In the genomic region with DNA sequence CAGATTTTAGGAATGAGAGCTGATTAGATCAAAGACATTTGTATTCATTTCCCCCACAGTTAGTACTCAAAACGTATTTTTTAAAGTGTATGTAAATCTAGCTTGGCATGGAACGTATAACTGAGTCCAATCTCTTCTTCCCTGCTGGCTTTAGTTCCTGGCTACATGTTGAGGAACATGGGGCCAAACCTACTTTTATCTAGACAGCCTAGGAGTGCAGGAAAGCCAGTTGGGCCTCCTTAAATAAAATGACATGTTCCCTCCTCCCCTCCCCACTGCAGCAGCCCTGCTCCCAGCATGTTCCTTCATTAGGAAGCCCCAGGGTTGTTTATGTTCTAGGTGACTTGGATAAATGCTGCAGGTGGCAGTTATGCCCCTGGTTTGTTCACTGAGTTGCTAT, we compare ENCODE assay signal across 27 mouse cellular contexts.
A peak's percentile ranks its signal among the peaks of the same experiment; 100 is the strongest.
DNase-seq lines count a peak whose midpoint lies in the region; ATAC-seq and TF ChIP-seq lines count a peak whose summit lies in the region.
"Had no signal": no experiment of that assay in that cellular context is flagged by ENCODE, and none has a peak within 500 bp of the region (broad histone marks: within the 10 kb centered on the region; RNA-seq: fewer than 3 reads in every experiment).

No protein-coding gene starts in this region.

- peak; percentile 22 for DNase-seq in cerebellum, adult 9-11 months
- no peak for DNase-seq in cerebellum, adult 18-20 months
- no peak for DNase-seq in hindbrain, postnatal 0 days (ENCODE audit: low spot score)
- no peak for DNase-seq in gastrocnemius, adult 2 months
- DNase-seq: adrenal gland, postnatal 36 days; gastrocnemius, postnatal 10 days; heart, postnatal 10 days; kidney, adult 9 months; kidney, postnatal 14 days; layer of hippocampus, postnatal 36 days; lung, adult 18-20 months; lung, postnatal 10 days; thymus, adult 2 months; thymus, postnatal 4 days had no signal

- no peak overlapping the region for H3K9ac ChIP-seq in hindbrain, postnatal 0 days (replicated peaks; ENCODE audit: low read length)
- no peak overlapping the region for H3K9ac ChIP-seq in hindbrain, embryonic 16.5 days (ENCODE audit: low read depth, low read length)
- no peak overlapping the region for H3K9ac ChIP-seq in midbrain, embryonic 16.5 days (ENCODE audit: low read depth, low read length)
- H3K9ac ChIP-seq: embryonic facial prominence, embryonic 12.5 days; forebrain, embryonic 12.5 days; heart, embryonic 12.5 days; hindbrain, embryonic 15.5 days; limb, embryonic 13.5 days; liver, embryonic 12.5 days; midbrain, embryonic 12.5 days had no signal

- peaks cover 9% of the 10 kb centered on the region; the same call in 1 of the 2 replicates for H3K4me1 ChIP-seq in hindbrain, postnatal 0 days (ENCODE audit: insufficient read depth, low read length)
- peaks cover 3% of the 10 kb centered on the region for H3K4me1 ChIP-seq in hindbrain, embryonic 16.5 days (ENCODE audit: control insufficient read depth, insufficient read depth, low read depth, low read length)
- peaks cover 20% of the 10 kb centered on the region for H3K4me1 ChIP-seq in cortical plate, adult 2 months (ENCODE audit: control insufficient read depth, insufficient read depth, low read length)
- H3K4me1 ChIP-seq in midbrain, embryonic 16.5 days (ENCODE audit: control insufficient read depth, insufficient read depth, low read length): peaks cover 19% of the 10 kb centered on the region
- H3K4me1 ChIP-seq: embryonic facial prominence, embryonic 12.5 days; forebrain, embryonic 12.5 days; heart, embryonic 12.5 days; limb, embryonic 13.5 days; liver, embryonic 12.5 days; midbrain, embryonic 12.5 days had no signal

- H3K4me3 ChIP-seq in hindbrain, postnatal 0 days (ENCODE audit: low read length): no peak overlapping the region
- H3K4me3 ChIP-seq in hindbrain, embryonic 16.5 days (ENCODE audit: low read length): no peak overlapping the region
- no peak overlapping the region for H3K4me3 ChIP-seq in cortical plate, adult 2 months (ENCODE audit: insufficient read depth, low read length)
- no peak overlapping the region for H3K4me3 ChIP-seq in midbrain, embryonic 16.5 days (ENCODE audit: low read depth, low read length)
- H3K4me3 ChIP-seq in gastrocnemius, adult 2 months: no peak overlapping the region
- H3K4me3 ChIP-seq: embryonic facial prominence, embryonic 12.5 days; forebrain, embryonic 12.5 days; heart, embryonic 12.5 days; hindbrain, embryonic 15.5 days; limb, embryonic 13.5 days; liver, embryonic 12.5 days; midbrain, embryonic 12.5 days had no signal

- no peak for TF ChIP-seq POLR2A in cortical plate, adult 2 months (IDR thresholded peaks at IDR 0.05; ENCODE audit: extremely low read depth, insufficient read depth, low read length)

- intact Hi-C loops in gastrocnemius, adult 2 months (cut with DNase I): no loop called here

- no peaks in the 10 kb centered on the region for H3K9me3 ChIP-seq in hindbrain, postnatal 0 days (ENCODE audit: low read length)
- H3K9me3 ChIP-seq in hindbrain, embryonic 16.5 days (ENCODE audit: control insufficient read depth, low read length): no peaks in the 10 kb centered on the region
- no peaks in the 10 kb centered on the region; the same call in 1 of the 2 replicates for H3K9me3 ChIP-seq in midbrain, embryonic 16.5 days (replicated peaks; ENCODE audit: control insufficient read depth, low read length, poor library complexity, severe bottlenecking)
- H3K9me3 ChIP-seq: embryonic facial prominence, embryonic 12.5 days; forebrain, embryonic 12.5 days; heart, embryonic 12.5 days; hindbrain, embryonic 15.5 days; limb, embryonic 13.5 days; midbrain, embryonic 12.5 days had no signal

- no peak for TF ChIP-seq CTCF in hindbrain, postnatal 0 days (IDR thresholded peaks at IDR 0.05; ENCODE audit: low read depth)
- no peak for TF ChIP-seq CTCF in cortical plate, adult 2 months (IDR thresholded peaks at IDR 0.05; ENCODE audit: extremely low read depth, insufficient read depth, low read length)
- no peak for TF ChIP-seq CTCF in gastrocnemius, adult 2 months (IDR thresholded peaks at IDR 0.05)

- ATAC-seq in hindbrain, postnatal 0 days: 0 out of 2 replicates have a peak, but pooled peaks have one; percentile 38
- no peak for ATAC-seq in hindbrain, embryonic 16.5 days
- no peak for ATAC-seq in midbrain, embryonic 16.5 days
- ATAC-seq: intestine, embryonic 16.5 days; liver, embryonic 12.5 days; Patski had no signal

- H3K36me3 ChIP-seq in hindbrain, postnatal 0 days (ENCODE audit: insufficient read depth, low read length): no peaks in the 10 kb centered on the region
- no peaks in the 10 kb centered on the region for H3K36me3 ChIP-seq in hindbrain, embryonic 16.5 days (ENCODE audit: control insufficient read depth, insufficient read depth, low read length)
- no peaks in the 10 kb centered on the region for H3K36me3 ChIP-seq in midbrain, embryonic 16.5 days (ENCODE audit: control insufficient read depth, insufficient read depth, low read length)
- H3K36me3 ChIP-seq: embryonic facial prominence, embryonic 12.5 days; forebrain, embryonic 12.5 days; G1E; heart, embryonic 12.5 days; hindbrain, embryonic 15.5 days; limb, embryonic 13.5 days; liver, embryonic 12.5 days; midbrain, embryonic 12.5 days had no signal

- no peaks in the 10 kb centered on the region for H3K27me3 ChIP-seq in hindbrain, postnatal 0 days (ENCODE audit: insufficient read depth, low read length)
- no peaks in the 10 kb centered on the region for H3K27me3 ChIP-seq in hindbrain, embryonic 16.5 days (replicated peaks; ENCODE audit: control insufficient read depth, insufficient read depth, low read length)
- H3K27me3 ChIP-seq in midbrain, embryonic 16.5 days (ENCODE audit: control insufficient read depth, insufficient read depth, low read depth, low read length): no peaks in the 10 kb centered on the region
- H3K27me3 ChIP-seq: embryonic facial prominence, embryonic 12.5 days; forebrain, embryonic 12.5 days; heart, embryonic 12.5 days; hindbrain, embryonic 15.5 days; limb, embryonic 13.5 days; liver, embryonic 12.5 days; midbrain, embryonic 12.5 days; Patski had no signal

- whole genome bisulfite sequencing in hindbrain, postnatal 0 days: 58% methylated on average over 2 of the region's 2 CpGs
- WGBS in hindbrain, embryonic 16.5 days: 63% methylated on average over 2 of the region's 2 CpGs
- WGBS in midbrain, embryonic 16.5 days: 77% methylated on average over 2 of the region's 2 CpGs

- H3K4me2 ChIP-seq in hindbrain, postnatal 0 days (ENCODE audit: low read depth, low read length): no peak overlapping the region
- H3K4me2 ChIP-seq in hindbrain, embryonic 16.5 days (ENCODE audit: low read length): no peak overlapping the region
- H3K4me2 ChIP-seq in midbrain, embryonic 16.5 days (ENCODE audit: low read length): no peak overlapping the region
- H3K4me2 ChIP-seq: embryonic facial prominence, embryonic 12.5 days; forebrain, embryonic 12.5 days; heart, embryonic 12.5 days; hindbrain, embryonic 15.5 days; limb, embryonic 13.5 days; liver, embryonic 12.5 days; midbrain, embryonic 12.5 days had no signal

- H3K27ac ChIP-seq in hindbrain, postnatal 0 days: peak overlapping the region; percentile 23; the same call in 1 of the 2 replicates
- no peak overlapping the region for H3K27ac ChIP-seq in hindbrain, embryonic 16.5 days (ENCODE audit: low read depth, low read length)
- peak overlapping the region; percentile 87; the same call in 1 of the 2 replicates for H3K27ac ChIP-seq in cortical plate, adult 2 months (ENCODE audit: insufficient read depth, low read length)
- H3K27ac ChIP-seq in midbrain, embryonic 16.5 days (ENCODE audit: low read length): peak overlapping the region; percentile 74
- H3K27ac ChIP-seq in gastrocnemius, adult 2 months: no peak overlapping the region
- H3K27ac ChIP-seq: embryonic facial prominence, embryonic 12.5 days; forebrain, embryonic 12.5 days; limb, embryonic 13.5 days; liver, embryonic 12.5 days; midbrain, embryonic 12.5 days had no signal

Comparison
In these comparisons a context has a peak if more than half of its experiments do, and no peak if none do; other contexts are left out.
1. H3K27ac ChIP-seq: peak in hindbrain, postnatal 0 days (single experiment), cortical plate, adult 2 months (single experiment) and midbrain, embryonic 16.5 days (single experiment); none in hindbrain, embryonic 16.5 days (single experiment) and gastrocnemius, adult 2 months (single experiment).